Mouse (Mus musculus): ENCODE data around the gene Sgf29.

- no peak for TF ChIP-seq CTCF (IDR thresholded peaks at IDR 0.05; ENCODE audit: low read depth)
- no peak for TF ChIP-seq EP300 (IDR thresholded peaks at IDR 0.05; ENCODE audit: low read depth)
These were observed 47.2 kb upstream of the Sgf29 start for GRCm38 (mm10) chr7:126601896-126602295.
